Comparison of ENCODE assay signal across 20 mouse cellular contexts in genomic region chr17:61570933-61571332, GRCm38 (mm10).
DNase-seq lines count a peak whose midpoint lies in the region; ATAC-seq lines count a peak whose summit lies in the region.
"Had no signal": no experiment of that assay in that cellular context is flagged by ENCODE, and none has a peak within 500 bp of the region (broad histone marks: within the 10 kb centered on the region; RNA-seq: fewer than 3 reads in every experiment).

No protein-coding gene starts in this region.

- H3K9ac ChIP-seq in midbrain, embryonic 14.5 days (replicated peaks; ENCODE audit: low read length) = no peak overlapping the region
- no peak overlapping the region for H3K9ac ChIP-seq in midbrain, embryonic 11.5 days (ENCODE audit: low read length)
- H3K9ac ChIP-seq: forebrain, postnatal 0 days; heart, embryonic 13.5 days; hindbrain, embryonic 12.5 days had no signal

- H3K4me3 ChIP-seq in midbrain, embryonic 14.5 days (replicated peaks; ENCODE audit: low read depth, low read length) = no peak overlapping the region
- no peak overlapping the region for H3K4me3 ChIP-seq in midbrain, embryonic 11.5 days (ENCODE audit: low read depth, low read length)
- H3K4me3 ChIP-seq: heart, embryonic 13.5 days; hindbrain, embryonic 12.5 days had no signal

- no peaks in the 10 kb centered on the region for H3K4me1 ChIP-seq in midbrain, embryonic 14.5 days (ENCODE audit: control insufficient read depth, insufficient read depth, low read length)
- no peaks in the 10 kb centered on the region for H3K4me1 ChIP-seq in midbrain, embryonic 11.5 days (ENCODE audit: control insufficient read depth, insufficient read depth, low read length)
- H3K4me1 ChIP-seq: heart, embryonic 13.5 days; hindbrain, embryonic 12.5 days had no signal

- DNase-seq in embryo, embryonic 11 days = peak; percentile 3
- no peak for DNase-seq in embryo, embryonic 10 days (ENCODE audit: low spot score)
- peak; percentile 2 for DNase-seq in midbrain, embryonic 14.5 days
- DNase-seq in midbrain, embryonic 11.5 days (ENCODE audit: low spot score, missing footprints) = no peak
- peak; percentile 9 for DNase-seq in retina, embryonic 14.5 days (ENCODE audit: low spot score)
- no peak for DNase-seq in urinary bladder, postnatal 36 days (ENCODE audit: low spot score in 2 of 2)
- DNase-seq: adrenal gland, postnatal 14 days; cerebellum, adult 18-20 months; cerebellum, adult 9-11 months; cerebellum, postnatal 36 days; forebrain, postnatal 0 days; gastrocnemius, postnatal 36 days; heart, adult 11 months; heart, postnatal 36 days had no signal

- H3K36me3 ChIP-seq in midbrain, embryonic 14.5 days (ENCODE audit: control insufficient read depth, insufficient read depth, low read length) = no peaks in the 10 kb centered on the region
- H3K36me3 ChIP-seq in midbrain, embryonic 11.5 days (ENCODE audit: control insufficient read depth, insufficient read depth, low read length) = no peaks in the 10 kb centered on the region
- H3K36me3 ChIP-seq: heart, embryonic 13.5 days; hindbrain, embryonic 12.5 days had no signal

- H3K27me3 ChIP-seq in midbrain, embryonic 14.5 days (ENCODE audit: control insufficient read depth, insufficient read depth, low read length) = no peaks in the 10 kb centered on the region
- no peaks in the 10 kb centered on the region for H3K27me3 ChIP-seq in midbrain, embryonic 11.5 days (ENCODE audit: control insufficient read depth, insufficient read depth, low read length)
- H3K27me3 ChIP-seq: heart, embryonic 13.5 days; hindbrain, embryonic 12.5 days had no signal

- 41% methylated on average over 3 of the region's 3 CpGs for WGBS in midbrain, embryonic 14.5 days
- 77% methylated on average over 3 of the region's 3 CpGs for WGBS in midbrain, embryonic 11.5 days

- H3K4me2 ChIP-seq in midbrain, embryonic 14.5 days (ENCODE audit: low read length) = no peak overlapping the region
- no peak overlapping the region for H3K4me2 ChIP-seq in midbrain, embryonic 11.5 days
- H3K4me2 ChIP-seq: heart, embryonic 13.5 days; hindbrain, embryonic 12.5 days had no signal

- no peak overlapping the region for H3K27ac ChIP-seq in midbrain, embryonic 14.5 days (replicated peaks; ENCODE audit: low read depth, low read length)
- no peak overlapping the region for H3K27ac ChIP-seq in midbrain, embryonic 11.5 days (ENCODE audit: low read depth, low read length)
- H3K27ac ChIP-seq: heart, embryonic 13.5 days; hindbrain, embryonic 12.5 days; hindbrain, postnatal 0 days had no signal

- ATAC-seq in midbrain, embryonic 14.5 days (ENCODE audit: low FRiP score, low TSS enrichment) = no peak
- ATAC-seq in midbrain, embryonic 11.5 days (ENCODE audit: low FRiP score) = no peak
- no peak for ATAC-seq in frontal cortex, adult (ENCODE audit: low TSS enrichment)
- ATAC-seq: activated CD4-positive, CD25-positive, alpha-beta regulatory T cell, adult 4 months; forebrain, postnatal 0 days; hindbrain, postnatal 0 days; Patski had no signal

- H3K9me3 ChIP-seq in midbrain, embryonic 14.5 days (ENCODE audit: control insufficient read depth, low read length) = no peaks in the 10 kb centered on the region
- H3K9me3 ChIP-seq in midbrain, embryonic 11.5 days (ENCODE audit: control insufficient read depth, low read length) = no peaks in the 10 kb centered on the region
- H3K9me3 ChIP-seq: heart, embryonic 13.5 days had no signal

Comparison
In these comparisons a context has a peak if more than half of its experiments do, and no peak if none do; other contexts are left out.
1. DNase-seq: peak in embryo, embryonic 11 days (single experiment), midbrain, embryonic 14.5 days (single experiment) and retina, embryonic 14.5 days (single experiment); none in embryo, embryonic 10 days (single experiment), midbrain, embryonic 11.5 days (single experiment) and urinary bladder, postnatal 36 days (0 of 2).